Mouse (Mus musculus) erythroblast, embryonic 14.5 days (primary cell): ENCODE data around the gene Lor. TPM values are rescaled to one million over a fixed set of nuclear protein-coding genes. Genes with fewer than 3 reads are reported as not detected.

Experiments
- H3K27me3 ChIP-seq: 2 replicates; pipeline ENCODE4 v1.6.1; 2012; ENCODE audit warnings: inconsistent platforms; ENCODE audit not compliant: control insufficient read depth
- H3K36me3 ChIP-seq: 2 replicates; pipeline ENCODE4 v1.6.1; 2012; ENCODE audit warnings: mild to moderate bottlenecking, inconsistent platforms; ENCODE audit not compliant: control insufficient read depth
- H3K4me1 ChIP-seq: 2 replicates; pipeline ENCODE4 v1.6.1; 2012; ENCODE audit warnings: inconsistent platforms; ENCODE audit not compliant: control insufficient read depth
- H3K4me3 ChIP-seq: replicated peaks from 2 replicates; pipeline ENCODE3; 2012; ENCODE audit warnings: moderate library complexity, mild to moderate bottlenecking, inconsistent platforms
- H3K9me3 ChIP-seq: 2 replicates; pipeline ENCODE4 v1.6.1; 2012; ENCODE audit warnings: low read length, inconsistent platforms, mixed read lengths; ENCODE audit not compliant: control insufficient read depth
- GATA1 ChIP-seq: IDR thresholded peaks from 2 replicates; pipeline ENCODE4 v1.6.1; 2012; ENCODE audit warnings: low read length, inconsistent platforms, mixed read lengths
- TAL1 ChIP-seq: IDR thresholded peaks from 3 replicates; pipeline ENCODE4 v1.6.1; 2012; ENCODE audit warnings: low read length, inconsistent platforms, mixed read lengths
- polyA plus RNA-seq: library from polyadenylated mRNA; stranded (reverse); fragments of >175 nt; gene quantifications from 2 replicates; pipeline ENCODE4 v1.2.3, GENCODE M21; 2012

Gene Lor
- polyA plus RNA-seq, result 0.03 TPM in 1 of 2 replicates, not detected in the other

- Histone ChIP-seq H3K36me3 (no peaks in the 10 kb centered on the region), H3K4me3 (no peak within 1 kb of the TSS), H3K4me1 (no peaks in the 10 kb centered on the region), H3K27me3 (peaks cover 65% of the 10 kb centered on the region), H3K9me3 (no peaks in the 10 kb centered on the region; the same call in 1 of the 2 replicates)
- TF ChIP-seq TAL1 (no peak), GATA1 (no peak)
Observed at GRCm38 (mm10) chr3:92083042-92083441, at the start of gene Lor. Gene Lor, minus strand, starts transcription at chr3:92083142.

- Histone ChIP-seq H3K4me1 (no peaks in the 10 kb centered on the region), H3K27me3 (no peaks in the 10 kb centered on the region), H3K4me3 (no peak within 1 kb of the TSS), H3K9me3 (0 out of 2 replicates have a peak, but pooled peaks cover 3% of the 10 kb centered on the region), H3K36me3 (no peaks in the 10 kb centered on the region)
- TF ChIP-seq TAL1 (no peak), GATA1 (no peak)
Observed at GRCm38 (mm10) chr3:92123847-92124246, 40.9 kb upstream of the Lor start, which contains the start of gene Prr9. Gene Prr9, minus strand, starts transcription at chr3:92123947.

GRCm38 (mm10) chr3:92120902-92121301 is 38.0 kb upstream of the Lor start:
- TF ChIP-seq TAL1, result no peak
- TF ChIP-seq GATA1, result no peak
- Histone ChIP-seq H3K4me3 (no peak overlapping the region), H3K27me3 (no peaks in the 10 kb centered on the region)

DNA sequence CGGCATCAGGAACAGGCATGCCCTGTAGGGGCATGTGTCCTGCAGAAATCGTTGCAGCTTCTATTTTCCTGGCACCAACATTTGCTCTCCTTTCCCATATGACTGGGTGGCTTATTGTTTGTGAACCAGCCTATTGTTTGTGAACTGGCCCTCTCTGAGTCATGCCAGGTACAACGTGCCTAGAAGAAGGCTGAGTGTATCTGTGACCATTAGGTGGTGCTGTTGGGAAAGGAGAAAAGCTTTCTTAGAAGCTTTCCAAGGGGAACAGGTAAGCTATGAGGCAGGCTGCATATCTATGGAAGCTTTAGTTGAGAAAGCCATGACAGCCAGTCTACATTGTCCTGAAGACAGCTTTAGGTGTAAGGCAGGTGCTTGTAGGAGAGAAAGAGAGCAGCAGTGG is 35.0 kb upstream of the Lor start:
- H3K9me3 ChIP-seq, result 0 out of 2 replicates have a peak, but pooled peaks cover 2% of the 10 kb centered on the region
- H3K4me1 ChIP-seq, result no peaks in the 10 kb centered on the region
- no peaks in the 10 kb centered on the region for H3K36me3 ChIP-seq
- TF ChIP-seq GATA1 (no peak), TAL1 (no peak)
- H3K27me3 ChIP-seq, result no peaks in the 10 kb centered on the region
- no peak overlapping the region for H3K4me3 ChIP-seq

More at GRCm38 (mm10) chr3:92120902-92121301, 38.0 kb upstream of the Lor start:
- no peaks in the 10 kb centered on the region for H3K36me3 ChIP-seq
- H3K9me3 ChIP-seq, result 0 out of 2 replicates have a peak, but pooled peaks cover 3% of the 10 kb centered on the region
- H3K4me1 ChIP-seq, result no peaks in the 10 kb centered on the region

DNA sequence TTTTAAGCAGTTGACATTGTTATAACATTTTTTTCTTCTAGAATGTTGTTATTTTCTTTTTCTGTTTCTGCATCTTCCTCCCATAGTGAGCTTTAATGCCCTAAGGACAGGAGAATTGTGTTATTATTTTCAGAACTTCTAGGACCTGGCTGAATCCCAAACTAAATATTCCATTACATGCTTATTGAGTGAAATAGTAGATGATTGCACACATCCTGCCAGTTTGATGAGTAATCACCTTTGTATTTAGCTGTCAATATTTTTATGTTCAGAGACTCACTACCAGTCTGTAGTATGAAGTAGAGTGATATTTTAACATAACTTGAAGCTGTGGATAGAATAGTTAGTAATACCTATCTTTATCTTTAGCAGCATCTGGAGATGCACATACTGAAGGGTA is 28.6 kb upstream of the Lor start:
- TF ChIP-seq GATA1, result no peak
- no peak for TF ChIP-seq TAL1
- Histone ChIP-seq H3K36me3 (no peaks in the 10 kb centered on the region), H3K4me1 (no peaks in the 10 kb centered on the region), H3K27me3 (no peaks in the 10 kb centered on the region), H3K9me3 (no peaks in the 10 kb centered on the region), H3K4me3 (no peak overlapping the region)

DNA sequence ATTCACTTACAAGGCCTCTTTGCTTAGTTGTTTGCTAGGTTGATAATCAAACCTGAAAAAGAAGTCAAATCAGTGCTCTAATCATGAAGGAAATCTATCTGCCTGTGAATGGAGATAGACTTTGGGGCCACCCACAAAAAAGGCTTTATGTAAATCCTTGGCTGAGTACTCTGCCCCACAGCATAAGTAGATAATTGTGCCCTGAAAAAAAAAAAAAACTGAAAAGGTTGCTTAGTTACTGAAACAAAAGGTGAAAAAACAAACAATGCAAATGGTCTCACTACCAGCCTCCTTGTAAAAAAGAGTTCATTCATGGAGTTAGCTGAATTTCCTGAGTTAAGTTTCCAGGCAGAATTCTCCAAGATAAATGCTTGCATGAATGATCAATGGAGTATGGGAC is 27.8 kb upstream of the Lor start:
- H3K36me3 ChIP-seq, result no peaks in the 10 kb centered on the region
- TF ChIP-seq GATA1 (no peak), TAL1 (no peak)
- H3K4me3 ChIP-seq, result no peak overlapping the region
- no peaks in the 10 kb centered on the region for H3K4me1 ChIP-seq
- no peaks in the 10 kb centered on the region for H3K27me3 ChIP-seq
- no peaks in the 10 kb centered on the region for H3K9me3 ChIP-seq

GRCm38 (mm10) chr3:92106582-92106981 is 23.6 kb upstream of the Lor start:
- TF ChIP-seq TAL1 (no peak), GATA1 (no peak)
- Histone ChIP-seq H3K4me1 (no peaks in the 10 kb centered on the region), H3K27me3 (no peaks in the 10 kb centered on the region), H3K36me3 (no peaks in the 10 kb centered on the region), H3K9me3 (no peaks in the 10 kb centered on the region), H3K4me3 (no peak overlapping the region)

DNA sequence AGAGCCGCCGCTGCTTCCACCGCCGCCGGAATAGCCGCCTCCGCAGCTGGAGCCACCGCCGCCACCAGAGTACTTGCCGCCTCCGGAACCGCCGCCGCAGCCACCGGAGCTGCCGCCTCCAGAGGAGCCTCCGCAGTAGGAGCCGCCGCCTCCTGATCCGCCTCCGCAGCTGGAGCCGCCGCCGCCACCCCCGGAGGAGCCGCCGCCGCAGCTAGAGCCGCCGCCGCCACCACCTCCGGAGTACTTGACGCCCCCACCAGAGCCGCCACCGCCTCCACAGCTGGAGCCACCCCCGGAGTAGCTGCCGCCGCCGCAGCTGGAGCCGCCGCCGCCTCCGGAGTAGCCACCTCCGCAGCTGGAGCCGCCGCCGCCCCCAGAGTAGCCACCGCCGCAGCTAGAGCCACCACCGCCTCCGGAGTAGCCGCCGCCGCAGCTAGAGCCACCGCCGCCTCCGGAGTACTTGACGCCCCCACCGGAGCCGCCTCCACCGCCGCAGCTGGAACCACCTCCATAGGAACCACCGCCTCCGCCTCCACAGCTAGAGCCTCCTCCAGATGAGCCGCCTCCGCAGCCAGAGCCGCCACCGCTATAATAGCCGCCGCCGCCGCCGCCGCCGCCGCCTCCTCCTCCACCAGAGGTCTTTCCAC is 1.5 kb downstream of the Lor start:
- Histone ChIP-seq H3K27me3 (peaks cover 65% of the 10 kb centered on the region), H3K4me3 (peak overlapping the region; percentile 44), H3K36me3 (no peaks in the 10 kb centered on the region), H3K4me1 (no peaks in the 10 kb centered on the region), H3K9me3 (no peaks in the 10 kb centered on the region; the same call in 1 of the 2 replicates)
- TF ChIP-seq GATA1, result no peak
- TF ChIP-seq TAL1, result no peak

DNA sequence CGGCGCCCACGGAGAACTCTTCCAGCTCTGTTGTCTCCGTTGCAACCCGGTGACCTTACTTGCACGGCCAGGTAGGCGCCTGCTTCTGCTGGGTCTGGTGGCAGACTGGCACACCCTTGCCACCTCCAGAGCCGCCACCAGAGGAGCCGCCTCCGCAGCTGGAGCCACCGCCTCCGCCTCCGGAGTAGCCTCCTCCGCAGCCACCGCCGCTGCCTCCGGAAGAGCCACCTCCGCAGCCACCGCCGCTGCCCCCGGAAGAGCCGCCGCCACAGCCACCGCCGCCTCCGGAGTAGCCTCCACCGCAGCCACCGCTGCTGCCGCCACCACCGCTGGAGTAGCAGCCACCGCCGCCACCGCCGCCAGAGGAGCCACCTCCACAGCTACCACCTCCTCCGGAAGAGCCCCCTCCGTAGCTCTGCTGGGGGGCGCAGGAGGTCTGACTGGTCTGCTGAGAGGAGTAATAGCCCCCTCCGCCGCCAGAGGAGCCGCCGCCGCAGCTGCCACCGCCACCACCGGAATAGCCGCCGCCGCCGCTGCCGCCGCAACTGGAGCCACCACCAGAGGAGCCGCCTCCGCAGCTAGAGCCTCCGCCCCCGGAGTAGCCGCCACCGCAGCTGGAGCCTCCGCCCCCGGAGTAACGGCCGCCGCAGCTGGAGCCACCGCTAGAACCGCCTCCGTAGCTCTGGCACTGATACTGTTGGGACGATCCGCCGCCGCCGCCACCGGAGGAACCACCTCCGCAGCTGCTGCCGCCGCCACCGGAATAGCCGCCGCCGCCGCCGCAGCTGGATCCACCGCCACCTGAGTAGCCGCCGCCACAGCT is 2.3 kb downstream of the Lor start:
- peak overlapping the region; percentile 44 for H3K4me3 ChIP-seq
- no peak for TF ChIP-seq TAL1
- H3K4me1 ChIP-seq, result no peaks in the 10 kb centered on the region
- H3K36me3 ChIP-seq, result no peaks in the 10 kb centered on the region
- no peaks in the 10 kb centered on the region; the same call in 1 of the 2 replicates for H3K9me3 ChIP-seq
- H3K27me3 ChIP-seq, result peaks cover 65% of the 10 kb centered on the region
